Mouse (Mus musculus) MEL (cell line): ENCODE results near the gene Nfkbil1. TPM values are rescaled to one million over a fixed set of nuclear protein-coding genes. Genes with fewer than 3 reads are reported as not detected.
A peak's percentile ranks its signal among the peaks of the same experiment; 100 is the strongest.

ENCODE experiments used
- DNase-seq: peaks from one replicate; pipeline ENCODE4 v3.0.0; 2011; ENCODE audit warnings: low read depth, low spot score
- H3K27ac ChIP-seq: 2 replicates; pipeline ENCODE4 v1.5.1; 2012; ENCODE audit warnings: low read depth, mild to moderate bottlenecking, control low read depth, low read length, moderate library complexity; ENCODE audit not compliant: control insufficient read depth
- H3K27me3 ChIP-seq, 2 experiments: fragments of 150-350 bp in 1 of 2; sonication (generic) in 1 of 2; 2 replicates each; pipeline ENCODE4 v1.6.1; 2012; ENCODE audit warnings: low read length in 2 of 2, mild to moderate bottlenecking in 2 of 2, improper control_type of control experiment in 1 of 2, moderate library complexity in 1 of 2; ENCODE audit not compliant: insufficient read depth in 2 of 2, control insufficient read depth in 1 of 2
- H3K36me3 ChIP-seq, 2 experiments: 2 replicates each; pipeline ENCODE4 v1.6.1; 2012 to 2014; ENCODE audit warnings: low read length in 2 of 2, improper control_type of control experiment in 1 of 2, inconsistent platforms in 1 of 2, mild to moderate bottlenecking in 1 of 2; ENCODE audit not compliant: insufficient read depth in 2 of 2, control insufficient read depth in 1 of 2
- H3K4me1 ChIP-seq, 2 experiments: fragments of 150-350 bp in 1 of 2; sonication (generic) in 1 of 2; 2 replicates each; pipeline ENCODE4 v1.6.1; 2012; ENCODE audit warnings: low read length in 2 of 2, improper control_type of control experiment in 1 of 2, mild to moderate bottlenecking in 1 of 2; ENCODE audit not compliant: insufficient read depth in 2 of 2, control insufficient read depth in 1 of 2
- H3K4me3 ChIP-seq, 2 experiments: fragments of 150-350 bp in 1 of 2; sonication (generic) in 1 of 2; 2 replicates each; pipeline ENCODE4 v1.5.1; 2012; ENCODE audit warnings: low read depth in 2 of 2, low read length in 2 of 2, mild to moderate bottlenecking in 2 of 2, moderate library complexity in 2 of 2, control low read depth in 1 of 2, improper control_type of control experiment in 1 of 2; ENCODE audit not compliant: control insufficient read depth in 1 of 2, insufficient read depth in 1 of 2
- H3K79me2 ChIP-seq: 2 replicates; pipeline ENCODE4 v1.6.1; 2012; ENCODE audit warnings: mild to moderate bottlenecking, low read length, moderate library complexity; ENCODE audit not compliant: control insufficient read depth, poor library complexity, insufficient read depth
- H3K9ac ChIP-seq: 2 replicates; pipeline ENCODE4 v1.6.1; 2012; ENCODE audit warnings: low read depth, mild to moderate bottlenecking, control low read depth, low read length, moderate library complexity; ENCODE audit not compliant: control insufficient read depth, poor library complexity, severe bottlenecking
- H3K9me3 ChIP-seq: fragments of 150-350 bp; sonication (generic); replicated peaks from 2 replicates; pipeline ENCODE4 v1.6.1; 2012; ENCODE audit warnings: mild to moderate bottlenecking, low read length, improper control_type of control experiment, moderate library complexity; ENCODE audit not compliant: insufficient read depth
- BHLHE40 ChIP-seq: IDR thresholded peaks from 2 replicates; pipeline ENCODE4 v1.6.1; 2012; ENCODE audit warnings: low read depth, mild to moderate bottlenecking, inconsistent platforms, low read length, improper control_type of control experiment, borderline replicate concordance
- CTCF ChIP-seq, 3 experiments: IDR thresholded peaks in 2 of 3; conservative IDR thresholded peaks in 1 of 3; 2 replicates each; pipeline ENCODE4 v1.5.1; 2011 to 2012; ENCODE audit warnings: low read length in 3 of 3, low read depth in 2 of 3, mild to moderate bottlenecking in 2 of 3, improper control_type of control experiment in 1 of 3, inconsistent platforms in 1 of 3, mixed read lengths in 1 of 3, moderate library complexity in 1 of 3; ENCODE audit not compliant: control insufficient read depth in 1 of 3, insufficient read depth in 1 of 3, poor library complexity in 1 of 3, severe bottlenecking in 1 of 3
- E2F4 ChIP-seq: IDR thresholded peaks from 2 replicates; pipeline ENCODE4 v1.6.1; 2011; ENCODE audit warnings: low read depth, low read length, improper control_type of control experiment, borderline replicate concordance
- ELF1 ChIP-seq: IDR thresholded peaks from 2 replicates; pipeline ENCODE4 v1.6.1; 2014; ENCODE audit warnings: low read depth, mild to moderate bottlenecking, inconsistent platforms, low read length, improper control_type of control experiment, moderate library complexity
- EP300 ChIP-seq, 2 experiments: IDR thresholded peaks; 2 replicates each; pipeline ENCODE4 v1.6.1; 2011; ENCODE audit warnings: improper control_type of control experiment in 2 of 2, low read length in 2 of 2, low read depth in 1 of 2, mild to moderate bottlenecking in 1 of 2
- ETS1 ChIP-seq: IDR thresholded peaks from 2 replicates; pipeline ENCODE4 v1.6.1; 2012; ENCODE audit warnings: low read depth, mild to moderate bottlenecking, inconsistent platforms, low read length, improper control_type of control experiment, moderate library complexity
- JUND ChIP-seq: IDR thresholded peaks from 2 replicates; pipeline ENCODE4 v1.6.1; 2011; ENCODE audit warnings: low read depth, mild to moderate bottlenecking, improper control_type of control experiment, low read length
- MAFK ChIP-seq: IDR thresholded peaks from 2 replicates; pipeline ENCODE4 v1.6.1; 2011; ENCODE audit warnings: low read depth, mild to moderate bottlenecking, low read length, improper control_type of control experiment, borderline replicate concordance
- MYC ChIP-seq: IDR thresholded peaks from 2 replicates; pipeline ENCODE4 v1.6.1; 2011; ENCODE audit warnings: low read depth, mild to moderate bottlenecking, low read length, improper control_type of control experiment, moderate library complexity
- NELFE ChIP-seq: IDR thresholded peaks from 2 replicates; pipeline ENCODE4 v1.6.1; 2011; ENCODE audit warnings: low read depth, low read length, improper control_type of control experiment
- NRF1 ChIP-seq: IDR thresholded peaks from 2 replicates; pipeline ENCODE4 v1.6.1; 2014; ENCODE audit warnings: low read depth, mild to moderate bottlenecking, inconsistent platforms, low read length, improper control_type of control experiment, moderate library complexity; ENCODE audit not compliant: poor library complexity, insufficient read depth, severe bottlenecking
- POLR2A ChIP-seq, 2 experiments: IDR thresholded peaks; 2 replicates each; pipeline ENCODE4 v1.6.1; 2011 to 2012; ENCODE audit warnings: low read length in 2 of 2, mild to moderate bottlenecking in 2 of 2, control low read depth in 1 of 2, improper control_type of control experiment in 1 of 2, low read depth in 1 of 2, moderate library complexity in 1 of 2; ENCODE audit not compliant: control insufficient read depth in 1 of 2, insufficient read depth in 1 of 2, poor library complexity in 1 of 2
- RAD21 ChIP-seq: IDR thresholded peaks from 2 replicates; pipeline ENCODE4 v1.6.1; 2011; ENCODE audit warnings: mild to moderate bottlenecking, low read depth, low read length, improper control_type of control experiment
- SIN3A ChIP-seq: IDR thresholded peaks from 2 replicates; pipeline ENCODE4 v1.6.1; 2012; ENCODE audit warnings: low read length, improper control_type of control experiment, inconsistent platforms
- SMC3 ChIP-seq: IDR thresholded peaks from 2 replicates; pipeline ENCODE4 v1.6.1; 2011; ENCODE audit warnings: low read depth, low read length, improper control_type of control experiment
- TBP ChIP-seq: IDR thresholded peaks from 2 replicates; pipeline ENCODE4 v1.8.0; 2011; ENCODE audit warnings: low read depth, low read length, improper control_type of control experiment
- ZC3H11A ChIP-seq: IDR thresholded peaks from 2 replicates; pipeline ENCODE4 v1.6.1; 2012; ENCODE audit warnings: low read depth, mild to moderate bottlenecking, inconsistent platforms, low read length, improper control_type of control experiment
- ZKSCAN1 ChIP-seq: IDR thresholded peaks from 2 replicates; pipeline ENCODE4 v1.6.1; 2012; ENCODE audit warnings: low read depth, mild to moderate bottlenecking, inconsistent platforms, low read length, improper control_type of control experiment, moderate library complexity
- ZNF384 ChIP-seq: IDR thresholded peaks from 2 replicates; pipeline ENCODE4 v1.6.1; 2012; ENCODE audit warnings: low read depth, mild to moderate bottlenecking, inconsistent platforms, low read length, improper control_type of control experiment
- polyA plus RNA-seq, 2 experiments: library from polyadenylated mRNA; stranded (reverse) in 1 of 2; unstranded in 1 of 2; fragments of >175 nt in 1 of 2; fragments of >200 nt in 1 of 2; gene quantifications; 2 replicates each; pipeline versions ENCODE4 v1.2.1 to v1.2.4; 2012; ENCODE audit warnings: low replicate concordance in 2 of 2, low read depth in 1 of 2; ENCODE audit not compliant: insufficient read length in 2 of 2, insufficient read depth in 1 of 2, missing spikeins in 1 of 2
- total RNA-seq: library from RNA; depleted of rRNA; stranded (reverse); fragments of 300-350 nt; gene quantifications from 2 replicates; pipeline ENCODE4 v1.2.3, GENCODE M21; 2012

Nfkbil1 gene
- total and polyA plus RNA-seq, 3 experiments: 10.3 to 26.0 TPM; not detected in 1

DNA sequence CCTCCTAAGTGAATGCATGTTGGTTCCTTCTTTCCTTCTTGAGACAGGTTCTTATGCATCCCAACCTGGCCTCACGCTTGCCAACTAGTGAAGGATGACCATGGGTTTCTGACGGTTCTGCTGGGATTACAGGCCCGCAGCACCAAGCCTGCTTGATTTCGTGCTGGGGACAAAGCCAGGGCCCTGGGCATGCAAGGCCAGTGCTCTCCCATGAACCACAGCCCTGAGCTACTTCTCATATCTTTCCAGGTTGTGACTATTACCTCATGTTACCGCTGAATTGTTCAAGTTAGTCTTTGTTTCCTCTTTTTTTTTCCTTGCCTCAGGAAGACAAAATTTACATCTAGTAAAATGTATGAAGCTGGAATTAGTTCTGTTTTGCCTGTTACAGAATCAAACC, 42.7 kb downstream of the Nfkbil1 start:
- Histone ChIP-seq H3K9ac (no peak overlapping the region), H3K27ac (peak overlapping the region; percentile 58)
- TF ChIP-seq ETS1: 0 out of 2 replicates have a peak, but pooled peaks have one; percentile 33
- no peak for TF ChIP-seq E2F4
- peak; percentile 97 for TF ChIP-seq TBP
- no peak for TF ChIP-seq MYC
- TF ChIP-seq RAD21: no peak
- TF ChIP-seq NELFE: no peak
- TF ChIP-seq SIN3A: no peak
- TF ChIP-seq JUND: no peak
- no peak for TF ChIP-seq ZKSCAN1
- TF ChIP-seq ZNF384: peak; percentile 65
- TF ChIP-seq, all 39 proteins: peak for 3
- peak; percentile 81 for DNase-seq
- Histone ChIP-seq H3K27me3 (no peaks in the 10 kb centered on the region), H3K4me3 (no peak overlapping the region), H3K9me3 (no peaks in the 10 kb centered on the region), H3K4me1 (peaks cover 23 to 42% of the 10 kb centered on the region in 2 experiments), H3K36me3 (peaks cover 0 to 32% of the 10 kb centered on the region in 2 experiments; a peak in 2 of 4 replicates), H3K79me2 (peaks cover 5% of the 10 kb centered on the region; the same call in 1 of the 2 replicates)

GRCm38 (mm10) chr17:35191723-35192122, 43.9 kb downstream of the Nfkbil1 start:
- Histone ChIP-seq H3K27me3 (no peaks in the 10 kb centered on the region), H3K9me3 (no peaks in the 10 kb centered on the region), H3K9ac (no peak overlapping the region), H3K4me3 (no peak overlapping the region), H3K79me2 (peaks cover 5% of the 10 kb centered on the region; the same call in 1 of the 2 replicates), H3K36me3 (peaks cover 0 to 34% of the 10 kb centered on the region in 2 experiments; a peak in 2 of 4 replicates), H3K27ac (no peak overlapping the region)
- peak; percentile 55 for DNase-seq
- peak; percentile 31 for TF ChIP-seq ZC3H11A
- TF ChIP-seq ETS1: no peak
- 0 out of 4 replicates have a peak, but pooled peaks of 1 of the 2 experiments have one; percentile 0 for TF ChIP-seq EP300 (IDR thresholded peaks at IDR 0.05; ENCODE audit: low read depth in 1 of 2, low read length in 2 of 2)
- TF ChIP-seq CTCF (IDR thresholded peaks at IDR 0.05 in 2 of 3, conservative IDR thresholded peaks at IDR 0.05 in 1 of 3; ENCODE audit: control insufficient read depth in 1 of 3, insufficient read depth in 1 of 3, low read depth in 2 of 3, low read length in 3 of 3, poor library complexity in 1 of 3, severe bottlenecking in 1 of 3): peak; percentile 21 to 48 (median 41); a peak in 4 of 6 replicates
- peak; percentile 13; the same call in 1 of the 2 replicates for TF ChIP-seq RAD21
- TF ChIP-seq POLR2A (IDR thresholded peaks at IDR 0.05; ENCODE audit: control insufficient read depth in 1 of 2, insufficient read depth in 1 of 2, low read depth in 1 of 2, low read length in 2 of 2, poor library complexity in 1 of 2): no peak
- no peak for TF ChIP-seq BHLHE40
- TF ChIP-seq ELF1: no peak
- TF ChIP-seq MAFK: no peak
- peak; percentile 30 for TF ChIP-seq SMC3
- TF ChIP-seq ZKSCAN1: no peak
- no peak for TF ChIP-seq NRF1
- TF ChIP-seq, all 39 proteins: peak for 5
- peaks cover 21 to 46% of the 10 kb centered on the region in 2 experiments for H3K4me1 ChIP-seq
